Mouse (Mus musculus): ENCODE measurements at regions not wholly inside any gene's neighbourhood (a gene's known extent, or its start where the extent isn't known, plus 50 kb on each side); places are given as distances from the start of the nearest gene placed in this dataset.

- no peak for TF ChIP-seq CTCF (IDR thresholded peaks at IDR 0.05; ENCODE audit: control insufficient read depth, insufficient read depth, insufficient read length)
- TF ChIP-seq USF1 (IDR thresholded peaks at IDR 0.05; ENCODE audit: low read depth) = no peak
- no peak for TF ChIP-seq MAX (IDR thresholded peaks at IDR 0.05)
- TF ChIP-seq CEBPB (IDR thresholded peaks at IDR 0.05; ENCODE audit: low read depth) = no peak
- TF ChIP-seq MYOG (IDR thresholded peaks at IDR 0.05; ENCODE audit: control insufficient read depth, extremely low read depth, insufficient read length) = no peak
These were observed 70.2 kb upstream of the Prok2 start for GRCm38 (mm10) chr6:99796390-99796789.

All from C2C12 (cell line).